In the genomic region with DNA sequence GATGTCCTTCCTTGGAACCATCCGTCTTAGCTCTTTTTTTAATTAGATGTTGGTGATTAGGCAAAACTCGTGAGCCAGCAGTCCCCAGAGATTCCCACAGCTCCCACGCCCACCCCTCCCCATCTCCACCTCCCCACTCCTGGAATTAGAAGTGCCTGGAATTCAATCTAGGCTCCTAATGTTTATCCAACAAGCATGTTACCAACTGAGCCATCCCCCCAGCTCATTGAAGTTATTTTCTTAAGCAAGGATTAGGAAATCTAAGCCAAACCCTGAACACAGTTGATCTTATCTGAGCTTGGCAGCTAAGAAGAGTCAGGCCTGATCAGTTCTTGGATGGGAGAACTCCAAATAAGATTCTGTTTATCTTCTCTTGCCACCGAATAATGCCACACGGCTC, we compare ENCODE assay signal across 22 mouse cellular contexts.
DNase-seq lines count a peak whose midpoint lies in the region; ATAC-seq and TF ChIP-seq lines count a peak whose summit lies in the region.
"Had no signal": no experiment of that assay in that cellular context is flagged by ENCODE, and none has a peak within 500 bp of the region (broad histone marks: within the 10 kb centered on the region; RNA-seq: fewer than 3 reads in every experiment).

No protein-coding gene starts in this region.

- H3K9ac ChIP-seq in hindbrain, postnatal 0 days (replicated peaks; ENCODE audit: low read length), result no peak overlapping the region
- no peak overlapping the region for H3K9ac ChIP-seq in hindbrain, embryonic 16.5 days (ENCODE audit: low read depth, low read length)
- H3K9ac ChIP-seq: forebrain, embryonic 12.5 days; heart, embryonic 15.5 days; intestine, embryonic 15.5 days; limb, embryonic 15.5 days; liver, embryonic 14.5 days; lung, embryonic 15.5 days; midbrain, embryonic 13.5 days had no signal

- H3K4me3 ChIP-seq in hindbrain, postnatal 0 days (ENCODE audit: low read length), result no peak overlapping the region
- H3K4me3 ChIP-seq in hindbrain, embryonic 16.5 days (ENCODE audit: low read length), result no peak overlapping the region
- H3K4me3 ChIP-seq in left cerebral cortex, adult 2 months, result no peak overlapping the region
- H3K4me3 ChIP-seq: forebrain, embryonic 12.5 days; heart, embryonic 15.5 days; intestine, embryonic 15.5 days; limb, embryonic 15.5 days; lung, embryonic 15.5 days; megakaryocyte, embryonic 14.5 days; midbrain, embryonic 13.5 days had no signal

- intact Hi-C loops in left cerebral cortex, adult 2 months (cut with DNase I), result no loop called here
- intact Hi-C loops in left cerebral cortex, postnatal 4 days (cut with DNase I), result no loop called here

- no peak for TF ChIP-seq CTCF in hindbrain, postnatal 0 days (IDR thresholded peaks at IDR 0.05; ENCODE audit: low read depth)
- TF ChIP-seq CTCF in left cerebral cortex, adult 2 months (IDR thresholded peaks at IDR 0.05), result no peak

- 65% methylated on average over 5 of the region's 5 CpGs for WGBS in hindbrain, postnatal 0 days
- WGBS in hindbrain, embryonic 16.5 days, result 68% methylated on average over 5 of the region's 5 CpGs

- ATAC-seq in frontal cortex, adult (ENCODE audit: low TSS enrichment), result peak; percentile 11; the same call in 1 of the 2 replicates
- no peak for ATAC-seq in hindbrain, postnatal 0 days
- ATAC-seq in hindbrain, embryonic 16.5 days, result no peak
- ATAC-seq: CD4-positive, CD25-positive, alpha-beta regulatory T cell, adult 4 months; intestine, embryonic 15.5 days; midbrain, embryonic 13.5 days had no signal

- peaks cover 2% of the 10 kb centered on the region; the same call in 1 of the 2 replicates for H3K4me1 ChIP-seq in hindbrain, postnatal 0 days (ENCODE audit: insufficient read depth, low read length)
- peaks cover 8% of the 10 kb centered on the region for H3K4me1 ChIP-seq in hindbrain, embryonic 16.5 days (ENCODE audit: control insufficient read depth, insufficient read depth, low read depth, low read length)
- H3K4me1 ChIP-seq: forebrain, embryonic 12.5 days; megakaryocyte, embryonic 14.5 days had no signal

- H3K27me3 ChIP-seq in hindbrain, postnatal 0 days (ENCODE audit: insufficient read depth, low read length), result no peaks in the 10 kb centered on the region
- H3K27me3 ChIP-seq in hindbrain, embryonic 16.5 days (replicated peaks; ENCODE audit: control insufficient read depth, insufficient read depth, low read length), result no peaks in the 10 kb centered on the region
- H3K27me3 ChIP-seq: heart, embryonic 15.5 days; intestine, embryonic 15.5 days; limb, embryonic 15.5 days; lung, embryonic 15.5 days; megakaryocyte, embryonic 14.5 days; midbrain, embryonic 13.5 days had no signal

- DNase-seq in frontal cortex, postnatal 36 days (ENCODE audit: low spot score in 2 of 2), result no peak
- no peak for DNase-seq in hindbrain, postnatal 0 days (ENCODE audit: low spot score)
- DNase-seq in left cerebral cortex, adult 2 months (ENCODE audit: extremely low spot score in 1 of 2, low spot score in 2 of 2), result no peak
- DNase-seq in left cerebral cortex, postnatal 4 days, result no peak
- no peak for DNase-seq in gastrocnemius, adult 18-20 months (ENCODE audit: low spot score)
- DNase-seq: adrenal gland, postnatal 36 days; cerebellum, adult 9-10 months; gastrocnemius, postnatal 14 days; heart, adult 11 months; kidney, postnatal 25 days; lung, postnatal 36 days had no signal

- no peaks in the 10 kb centered on the region for H3K9me3 ChIP-seq in hindbrain, postnatal 0 days (ENCODE audit: low read length)
- no peaks in the 10 kb centered on the region for H3K9me3 ChIP-seq in hindbrain, embryonic 16.5 days (ENCODE audit: control insufficient read depth, low read length)
- H3K9me3 ChIP-seq: forebrain, embryonic 12.5 days; heart, embryonic 15.5 days; intestine, embryonic 15.5 days; limb, embryonic 15.5 days; lung, embryonic 15.5 days had no signal

- no peaks in the 10 kb centered on the region for H3K36me3 ChIP-seq in hindbrain, postnatal 0 days (ENCODE audit: insufficient read depth, low read length)
- no peaks in the 10 kb centered on the region for H3K36me3 ChIP-seq in hindbrain, embryonic 16.5 days (ENCODE audit: control insufficient read depth, insufficient read depth, low read length)
- H3K36me3 ChIP-seq: forebrain, embryonic 12.5 days; heart, embryonic 15.5 days; intestine, embryonic 15.5 days; limb, embryonic 15.5 days; lung, embryonic 15.5 days; midbrain, embryonic 13.5 days had no signal

- 0 out of 2 replicates have a peak overlapping the region, but pooled peaks have one; percentile 2 for H3K27ac ChIP-seq in hindbrain, postnatal 0 days
- H3K27ac ChIP-seq in hindbrain, embryonic 16.5 days (ENCODE audit: low read depth, low read length), result no peak overlapping the region; the same call in none of the 2 replicates
- peak overlapping the region; percentile 38 for H3K27ac ChIP-seq in left cerebral cortex, adult 2 months
- H3K27ac ChIP-seq: forebrain, embryonic 12.5 days; heart, embryonic 15.5 days; intestine, embryonic 15.5 days; limb, embryonic 15.5 days; liver, embryonic 14.5 days; lung, embryonic 15.5 days had no signal

- H3K4me2 ChIP-seq in hindbrain, postnatal 0 days (ENCODE audit: low read depth, low read length), result no peak overlapping the region
- no peak overlapping the region for H3K4me2 ChIP-seq in hindbrain, embryonic 16.5 days (ENCODE audit: low read length)
- H3K4me2 ChIP-seq: forebrain, embryonic 12.5 days; heart, embryonic 15.5 days; intestine, embryonic 15.5 days; limb, embryonic 15.5 days; lung, embryonic 15.5 days; midbrain, embryonic 13.5 days had no signal
